Mouse (Mus musculus) brain, embryonic 18.5 days (tissue): ENCODE results near the gene Uchl4.
"Not testable (repeated sequence)": the region's sequence is repeated elsewhere in the genome, so short reads cannot be mapped to it uniquely, and the experiment has no call there.

Source experiments
- DNase-seq: peaks from one replicate; pipeline ENCODE4 v3.0.0-alpha.2; 2012; ENCODE audit warnings: low read depth, low spot score

Gene Uchl4

DNA sequence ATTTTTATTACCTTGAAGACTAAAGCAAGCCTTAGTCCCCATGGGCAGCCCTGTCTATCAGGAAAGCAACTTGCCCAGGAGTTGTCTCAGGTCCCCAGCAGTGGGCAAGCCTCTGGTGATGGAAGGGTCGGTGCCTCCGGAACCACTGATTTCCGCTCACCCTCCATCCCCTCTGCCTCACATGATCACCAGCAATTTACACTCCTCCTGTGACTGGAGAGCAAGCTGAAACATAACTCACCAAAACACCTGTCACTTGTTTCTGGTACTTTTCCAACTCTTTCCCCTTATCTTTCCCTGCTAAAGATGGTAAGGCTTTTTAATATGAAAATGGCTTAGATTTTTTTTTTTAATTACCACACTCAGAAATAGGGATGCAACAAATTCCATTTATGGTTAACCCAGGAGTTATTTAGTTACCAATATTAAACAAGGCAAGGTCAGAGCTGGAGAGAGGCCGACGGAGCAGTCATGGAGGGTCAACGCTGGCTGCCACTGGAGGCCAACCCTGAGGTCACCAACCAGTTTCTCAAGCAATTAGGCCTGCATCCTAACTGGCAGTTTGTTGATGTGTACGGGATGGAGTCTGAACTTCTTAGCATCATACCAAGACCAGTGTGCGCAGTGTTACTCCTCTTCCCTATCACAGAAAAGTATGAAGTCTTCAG, at the start of gene Uchl4:
Uchl4 (plus strand) TSS at position 434 of the 668 bp plus-strand sequence.
- DNase-seq, result no peak

DNA sequence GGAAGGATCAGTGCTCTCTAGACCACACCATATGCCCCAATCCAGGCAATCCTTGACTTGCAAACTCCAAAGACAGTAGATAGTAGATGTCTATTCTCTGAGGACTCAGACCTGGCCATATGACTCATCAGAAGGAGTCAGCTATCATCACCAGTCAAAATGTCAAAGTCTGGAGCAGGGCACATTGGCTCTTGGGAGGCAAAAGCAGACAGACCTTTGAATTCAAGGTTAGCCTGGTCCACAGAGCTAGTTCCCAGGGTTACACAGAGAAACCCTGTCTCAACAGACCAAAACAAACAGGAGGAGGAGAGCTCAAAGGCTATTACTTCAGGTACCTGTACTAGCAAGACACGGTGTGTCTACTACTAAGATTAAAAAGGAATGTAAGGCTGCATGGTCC, 41.1 kb upstream of the Uchl4 start:
- no peak for DNase-seq

DNA sequence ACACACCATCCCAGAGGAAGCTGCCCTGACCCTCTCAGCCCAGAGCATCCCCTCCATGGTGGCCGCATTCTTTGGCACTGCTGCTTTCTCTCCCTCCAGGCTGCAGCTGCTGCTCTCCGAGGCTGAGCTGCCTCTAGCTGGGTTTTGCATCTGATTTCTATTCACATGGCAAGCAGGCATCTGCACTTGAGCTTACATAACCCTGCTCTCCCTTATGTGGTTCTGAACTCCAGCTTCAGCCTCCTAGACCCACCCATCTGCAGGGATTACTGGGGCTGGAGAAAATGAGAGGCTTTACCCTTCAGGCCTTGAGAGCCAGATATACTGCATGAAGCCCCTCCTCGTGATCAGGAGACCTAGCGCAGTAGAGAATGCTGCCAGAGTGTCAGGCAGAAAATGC, 39.4 kb upstream of the Uchl4 start:
- DNase-seq, result no peak

DNA sequence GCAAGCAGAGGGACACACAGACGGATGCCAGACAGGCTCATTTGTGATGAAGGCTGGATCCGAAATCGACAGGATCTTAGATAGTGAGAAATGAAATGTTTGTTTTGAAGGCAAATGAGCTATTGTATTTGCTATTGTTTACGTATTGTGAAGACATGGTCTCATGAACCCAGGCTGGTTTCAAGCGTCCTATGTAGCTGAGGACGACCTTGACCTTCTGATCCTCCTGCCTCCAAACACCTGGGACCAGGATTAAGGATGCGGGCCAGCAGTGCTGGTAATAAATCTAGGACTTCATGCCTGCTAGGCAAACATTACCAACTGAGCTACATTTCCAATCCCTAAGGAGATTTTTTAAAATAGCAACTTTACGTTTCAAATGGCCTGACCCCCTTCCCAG, 37.5 kb upstream of the Uchl4 start:
- DNase-seq, result no peak

DNA sequence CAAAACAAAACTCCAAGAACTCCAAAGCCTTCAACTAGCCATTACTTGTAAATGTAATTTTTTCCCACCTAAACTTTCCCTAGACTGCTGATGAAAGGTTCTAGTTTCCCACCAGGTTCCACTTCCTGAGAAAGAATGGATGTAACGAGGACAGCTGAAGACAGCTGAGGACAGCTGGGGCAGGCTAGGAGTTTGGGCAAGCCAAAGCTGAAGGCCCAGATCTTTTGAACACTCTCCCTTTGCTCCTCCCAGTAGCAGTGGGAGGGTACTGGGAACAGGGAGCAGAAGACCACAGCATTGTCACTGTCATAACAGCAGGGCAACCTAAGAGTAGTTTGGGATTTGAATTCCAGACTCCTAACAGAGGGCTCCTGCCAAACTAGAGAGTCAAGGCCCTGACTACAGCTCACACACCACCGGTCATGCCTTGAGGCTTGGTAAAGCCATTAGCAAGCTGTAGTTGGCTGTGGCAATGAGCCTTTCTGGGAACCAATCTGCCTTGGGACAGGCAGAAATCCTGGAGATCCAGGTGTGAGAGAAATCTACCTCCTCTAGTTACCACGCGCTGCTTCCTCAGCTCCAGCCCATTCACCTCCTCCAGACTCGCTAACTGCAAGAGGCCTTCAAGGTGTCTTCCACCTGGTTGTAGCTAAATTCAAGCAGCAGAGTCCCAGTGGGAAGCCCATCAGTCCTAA, 36.8 kb upstream of the Uchl4 start:
- DNase-seq, result no peak

DNA sequence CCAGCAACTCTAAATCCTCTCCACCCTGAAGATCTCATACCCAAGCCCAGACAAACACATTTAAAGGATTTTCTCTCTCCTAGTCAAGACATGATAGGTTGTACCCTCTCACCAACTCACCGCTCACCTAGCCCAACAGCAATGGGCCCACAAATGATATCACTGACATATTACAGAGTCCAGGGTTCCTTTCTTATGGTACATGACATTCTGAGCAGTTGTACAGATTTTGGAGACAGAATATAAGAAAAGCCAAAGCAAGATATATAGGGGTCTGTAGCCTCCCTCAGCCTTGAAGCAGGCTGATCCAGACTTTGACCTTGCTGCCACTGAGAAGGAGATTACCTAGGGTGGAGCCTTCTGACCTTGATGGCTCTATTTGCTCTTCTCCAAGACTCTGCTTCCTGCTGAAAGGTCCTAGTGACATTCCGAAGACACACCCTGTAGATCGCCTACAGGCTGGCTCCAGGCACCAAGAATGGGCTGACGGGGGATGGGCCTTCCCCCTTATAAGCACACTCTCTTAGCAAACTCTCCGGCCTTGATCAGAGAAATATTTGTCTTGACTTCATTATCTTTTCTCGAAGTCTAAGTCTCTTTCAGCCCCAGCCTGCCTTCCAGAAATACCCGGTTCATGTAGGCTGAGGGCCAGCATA, 36.1 kb upstream of the Uchl4 start:
- DNase-seq, result not testable (repeated sequence)

DNA sequence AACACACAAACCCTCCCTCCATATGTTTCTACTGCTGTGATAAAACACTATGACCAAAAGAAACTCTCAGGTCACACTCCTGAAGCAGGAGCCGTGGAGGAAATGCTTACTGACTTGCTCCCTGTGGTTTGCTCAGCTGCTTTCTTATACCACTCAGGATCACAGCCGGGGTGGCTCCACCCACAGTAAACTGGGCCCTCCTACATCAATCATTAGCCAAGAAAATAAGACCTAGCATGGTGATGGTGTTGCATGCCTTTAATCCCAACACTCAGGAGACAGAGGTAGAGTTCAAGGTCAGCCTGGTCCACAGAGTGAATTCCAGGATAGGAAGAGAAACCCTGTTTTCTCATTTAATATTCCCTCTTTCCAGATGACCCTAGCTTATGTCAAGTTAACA, 35.1 kb upstream of the Uchl4 start:
- DNase-seq, result no peak

DNA sequence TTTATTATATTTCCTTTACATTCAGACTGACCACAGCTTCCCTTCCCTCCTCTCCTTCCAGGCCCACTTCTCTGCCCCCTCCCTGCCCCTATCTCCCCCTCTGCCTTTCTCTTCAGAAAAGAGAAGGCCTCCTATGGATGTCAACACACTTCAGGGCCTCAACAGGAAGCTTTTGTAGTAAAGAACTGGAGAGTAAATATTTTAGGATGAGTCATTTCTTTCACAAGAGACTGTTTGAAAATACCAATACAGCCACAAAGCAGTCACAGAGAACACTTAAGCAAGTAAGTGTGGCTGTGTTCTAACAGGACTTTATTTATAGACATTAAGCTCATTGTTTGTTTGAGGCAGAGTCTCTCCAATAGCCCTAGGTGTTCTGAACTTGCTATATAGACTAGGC, 32.7 kb upstream of the Uchl4 start:
- DNase-seq, result no peak

DNA sequence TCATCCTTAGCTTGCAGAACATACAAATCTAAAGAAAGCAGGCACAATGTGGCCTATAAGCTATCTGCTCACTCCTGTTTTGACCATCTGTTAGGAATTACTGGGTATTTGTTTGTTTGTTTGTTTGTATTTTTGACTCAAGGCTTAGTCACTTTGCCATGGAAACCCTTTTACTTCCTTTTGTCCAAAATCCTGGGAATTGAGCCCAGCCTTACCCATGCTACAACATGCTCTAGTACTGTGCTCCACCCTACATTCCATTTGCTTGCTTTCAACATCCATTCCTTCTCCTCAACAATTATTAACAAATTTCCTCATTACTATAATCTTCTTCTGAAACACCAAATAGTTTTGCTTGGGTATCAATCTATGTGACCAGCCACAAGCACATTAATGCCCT, 32.1 kb upstream of the Uchl4 start:
- DNase-seq, result no peak

DNA sequence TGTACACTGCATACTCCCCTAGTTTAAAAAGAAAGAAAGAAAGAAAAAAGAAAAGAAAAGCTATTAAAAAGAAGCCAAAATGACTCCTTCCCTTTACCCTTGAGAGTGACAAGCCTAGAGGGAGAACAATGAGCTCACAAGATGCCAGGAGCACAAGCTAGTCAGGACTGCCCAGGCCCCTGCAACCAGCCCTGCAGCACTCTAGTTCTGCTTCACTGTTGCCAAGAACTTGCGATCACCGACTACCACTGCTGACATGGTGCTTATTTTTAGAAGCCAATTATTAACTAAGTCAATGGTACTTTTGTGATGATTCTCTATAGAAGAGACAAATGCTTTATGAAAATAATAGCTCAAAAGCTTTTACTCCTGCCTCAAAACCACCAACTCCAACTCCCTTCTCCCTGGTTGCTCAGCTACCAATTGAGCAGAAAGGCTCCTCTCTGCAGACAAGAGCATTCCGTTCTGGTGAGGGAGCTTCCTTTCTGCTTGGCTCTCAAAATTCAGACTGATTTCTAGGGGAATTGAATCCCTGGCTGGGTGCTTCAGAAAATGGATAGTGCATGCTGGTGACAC, 27.4 kb upstream of the Uchl4 start:
- DNase-seq, result no peak

DNA sequence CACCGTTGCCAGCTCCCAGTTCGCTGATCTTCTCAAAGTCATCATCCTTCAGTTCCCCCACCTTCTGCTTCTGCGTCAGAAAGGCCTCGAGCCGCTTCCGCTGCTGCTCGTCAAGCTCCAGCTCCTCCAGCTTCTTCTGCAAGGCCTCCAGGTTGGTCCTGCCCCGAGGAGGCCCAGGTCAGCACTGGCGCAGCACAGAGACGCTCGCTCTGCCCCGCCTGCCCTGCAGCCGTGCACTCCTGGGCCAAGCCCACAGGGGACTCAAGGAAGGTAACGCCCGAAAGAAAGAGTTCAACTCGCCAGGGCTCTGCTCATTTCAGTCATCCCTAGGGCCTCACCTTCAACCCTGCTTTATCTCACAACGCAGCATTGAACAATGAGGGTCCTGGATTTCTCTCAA, 20.5 kb upstream of the Uchl4 start:
- no peak for DNase-seq

DNA sequence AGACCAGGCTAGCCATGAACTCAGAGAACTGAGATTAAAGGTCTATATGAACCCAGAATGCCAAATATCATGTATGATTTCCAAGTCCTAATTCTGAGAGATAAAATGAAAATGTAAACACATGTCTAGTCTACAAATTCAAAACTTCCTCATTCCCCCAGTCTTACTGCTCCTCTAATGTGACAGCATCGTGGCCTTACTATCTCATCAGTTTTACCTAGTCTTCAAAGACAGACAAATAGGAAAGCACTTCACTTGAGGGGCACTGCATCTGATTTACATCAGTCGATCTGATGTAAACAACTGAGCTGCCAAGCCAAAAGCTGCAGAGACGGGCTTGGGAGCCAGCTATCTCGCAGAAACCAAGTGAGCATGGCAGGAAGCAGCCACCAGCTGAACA, 18.9 kb upstream of the Uchl4 start:
- no peak for DNase-seq

DNA sequence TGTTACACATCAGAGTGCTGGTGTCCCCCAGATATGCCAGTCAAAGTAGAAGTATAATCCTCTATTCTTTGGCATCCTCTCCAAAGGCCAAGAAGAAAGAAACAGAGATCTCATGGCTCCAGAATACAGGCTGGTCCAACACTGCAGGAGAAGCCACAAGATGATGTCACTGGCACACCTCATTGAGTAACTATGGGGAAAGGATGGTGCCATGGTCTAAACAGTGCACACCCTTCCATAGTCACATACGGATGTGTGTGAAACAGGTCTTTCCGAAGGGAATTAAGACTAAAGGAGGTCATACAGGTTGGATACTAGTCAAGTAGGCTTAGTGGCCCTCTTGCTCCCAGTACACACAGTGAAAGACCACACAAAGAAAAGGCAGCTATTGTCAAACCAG, 18.4 kb upstream of the Uchl4 start:
- DNase-seq, result no peak

DNA sequence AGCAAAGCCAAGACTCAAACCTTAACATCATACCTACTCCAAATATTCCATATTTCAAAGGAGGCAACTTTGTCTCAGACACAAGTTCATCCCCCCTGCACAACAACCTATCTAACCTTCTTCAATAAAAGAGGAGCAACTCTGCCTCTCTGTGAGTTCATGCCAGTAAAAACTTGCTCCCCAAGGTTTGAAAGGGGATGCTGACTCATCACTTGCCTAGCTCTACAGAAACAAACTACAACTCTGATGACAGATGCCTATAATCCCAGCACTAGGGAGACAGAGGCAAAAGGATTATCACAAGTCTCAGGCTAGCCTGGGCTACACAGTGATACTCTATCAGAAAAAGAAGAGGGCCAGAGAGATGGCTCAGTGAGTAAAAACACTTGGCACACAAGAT, 17.1 kb upstream of the Uchl4 start:
- DNase-seq, result no peak

DNA sequence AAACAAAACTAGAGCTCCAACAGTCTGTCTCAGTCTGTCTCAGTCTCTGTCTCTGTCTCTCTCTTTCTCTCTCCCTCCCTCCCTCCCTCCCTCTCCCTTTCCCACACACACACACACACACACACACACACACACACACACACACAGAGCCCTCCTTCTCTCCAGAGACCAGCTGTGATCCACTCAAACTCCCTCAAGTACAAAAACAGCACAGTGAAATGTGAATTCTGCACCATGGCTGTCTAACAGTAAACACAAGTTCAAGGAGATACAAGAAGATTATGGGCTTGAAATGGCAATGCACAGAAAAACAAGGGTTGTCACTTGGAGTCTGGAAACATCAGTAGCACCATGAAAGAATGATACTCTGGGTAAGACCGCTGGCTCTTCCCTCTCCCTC, 15.7 kb upstream of the Uchl4 start:
- DNase-seq, result no peak

DNA sequence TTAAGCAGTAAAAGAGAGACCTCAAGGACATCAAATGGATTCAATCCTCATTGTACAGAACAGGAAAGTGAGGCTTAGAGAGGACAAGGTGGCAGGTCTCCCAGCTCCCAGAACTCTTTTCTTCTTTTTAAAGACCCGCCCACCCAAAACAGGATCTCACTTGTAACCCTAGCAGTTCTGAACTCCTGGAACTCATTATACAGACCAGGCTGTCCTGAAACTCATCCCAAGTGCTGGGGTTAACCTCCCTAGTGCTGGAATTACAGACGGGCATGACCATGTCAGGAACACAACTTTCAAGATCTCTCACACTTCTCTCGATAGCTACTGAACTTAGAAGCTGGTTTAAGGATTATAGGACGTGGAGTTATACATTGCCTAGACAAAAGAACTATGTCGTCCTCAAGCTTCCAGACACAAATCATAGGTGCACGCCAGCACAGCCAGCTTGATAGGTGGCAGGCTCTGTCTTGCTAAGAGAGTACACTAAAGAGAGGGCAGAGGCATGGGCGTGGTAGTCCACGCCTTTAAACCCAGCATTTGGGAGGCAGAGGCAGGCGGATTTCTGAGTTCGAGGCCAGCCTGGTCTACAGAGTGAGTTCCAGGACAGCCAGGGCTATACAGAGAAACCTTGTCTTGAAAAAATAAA, 15.1 kb upstream of the Uchl4 start:
- DNase-seq, result no peak

DNA sequence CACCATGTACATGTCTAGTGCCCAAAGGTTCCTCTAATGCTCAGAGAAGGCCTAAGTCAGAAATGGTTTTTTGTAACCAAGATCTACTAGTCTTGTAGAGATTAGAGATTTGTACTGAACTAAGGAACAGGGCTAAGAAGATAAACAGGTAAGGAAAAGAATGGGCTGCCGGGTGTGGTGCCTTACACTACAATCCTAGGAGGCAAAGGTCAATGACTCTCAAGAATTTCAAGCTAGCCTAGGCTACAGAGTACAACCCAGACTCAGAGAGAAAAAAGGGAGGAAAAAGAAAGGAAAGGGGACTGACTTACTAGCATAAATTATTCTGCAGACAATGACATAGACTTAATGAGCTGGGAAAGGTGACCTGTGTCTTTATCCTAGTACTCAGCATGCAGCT, 14.4 kb upstream of the Uchl4 start:
- no peak for DNase-seq

DNA sequence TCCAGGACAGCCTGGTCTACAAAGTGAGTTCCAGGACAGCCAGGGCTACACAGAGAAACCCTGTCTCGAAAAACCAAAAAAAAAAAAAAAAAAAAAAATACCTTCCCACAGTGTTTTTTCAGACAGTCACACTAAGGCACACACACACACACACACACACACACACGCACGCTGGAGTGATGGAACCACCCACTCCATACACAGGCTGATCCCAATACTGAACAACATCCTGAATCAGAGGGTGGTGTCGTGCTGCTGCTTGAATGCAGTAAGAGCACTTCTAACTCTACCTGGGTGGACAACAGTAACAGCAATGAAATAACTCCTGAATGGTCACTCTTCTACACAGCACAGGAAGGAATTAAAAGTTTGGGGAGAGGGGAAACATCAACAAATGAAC, 13.5 kb upstream of the Uchl4 start:
- no peak for DNase-seq

DNA sequence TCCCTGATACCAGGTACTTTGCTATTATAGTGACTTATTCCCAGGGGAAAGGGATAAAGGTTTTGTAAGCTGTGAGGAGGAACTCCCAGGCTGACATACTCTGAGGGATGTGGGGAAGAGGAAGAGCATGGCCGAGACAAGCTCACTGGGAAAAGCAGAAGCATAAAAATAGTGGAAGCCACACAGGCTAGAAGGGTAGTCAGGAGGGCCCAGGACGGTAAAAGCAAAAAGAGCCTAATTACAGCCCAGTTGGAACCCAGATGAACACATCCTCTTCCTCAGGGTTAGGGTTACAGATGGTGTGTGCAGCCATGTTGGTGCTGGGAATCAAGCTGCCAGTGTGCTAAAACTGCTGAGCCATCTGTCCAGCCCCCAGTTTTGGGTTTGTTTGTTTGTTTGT, 12.9 kb upstream of the Uchl4 start:
- no peak for DNase-seq

DNA sequence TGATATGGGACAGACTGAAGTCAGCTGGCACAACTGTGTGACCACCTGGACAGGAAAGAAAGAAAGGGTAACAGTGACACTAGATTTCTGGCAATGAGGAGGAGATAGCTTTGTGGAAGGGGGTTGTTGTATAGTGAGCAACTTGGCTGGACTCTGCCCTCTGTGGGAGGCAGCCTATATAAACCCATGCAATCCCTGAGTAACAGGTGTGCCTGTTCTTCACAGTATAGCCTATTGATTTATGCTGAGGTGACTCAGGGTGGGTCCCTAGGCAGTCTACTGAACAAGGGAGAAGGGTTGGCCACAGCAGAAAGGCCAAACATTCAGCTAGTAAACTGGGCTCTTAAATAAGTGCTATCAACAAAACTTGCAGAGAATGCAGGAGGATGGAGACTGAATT, 9.2 kb upstream of the Uchl4 start:
- no peak for DNase-seq

DNA sequence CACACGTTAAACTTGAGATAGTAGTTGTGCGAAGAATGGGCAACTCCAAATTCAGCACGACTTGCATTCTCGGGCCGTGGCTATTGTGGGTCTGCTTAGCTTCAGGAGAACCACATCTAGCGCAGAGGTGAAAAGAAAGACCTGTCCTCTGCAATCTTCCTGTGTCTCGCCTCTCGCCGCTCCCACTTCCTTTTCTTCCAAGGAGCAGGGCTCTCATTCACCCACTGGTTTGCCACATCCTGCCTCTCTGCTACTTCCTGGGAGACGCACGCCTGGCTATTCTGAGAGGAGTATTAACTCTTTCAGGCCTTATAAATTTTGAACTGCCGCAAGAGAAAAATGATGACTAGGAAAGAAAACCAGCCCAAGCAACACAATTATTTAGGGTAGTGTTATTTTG, 7.3 kb upstream of the Uchl4 start:
- no peak for DNase-seq

DNA sequence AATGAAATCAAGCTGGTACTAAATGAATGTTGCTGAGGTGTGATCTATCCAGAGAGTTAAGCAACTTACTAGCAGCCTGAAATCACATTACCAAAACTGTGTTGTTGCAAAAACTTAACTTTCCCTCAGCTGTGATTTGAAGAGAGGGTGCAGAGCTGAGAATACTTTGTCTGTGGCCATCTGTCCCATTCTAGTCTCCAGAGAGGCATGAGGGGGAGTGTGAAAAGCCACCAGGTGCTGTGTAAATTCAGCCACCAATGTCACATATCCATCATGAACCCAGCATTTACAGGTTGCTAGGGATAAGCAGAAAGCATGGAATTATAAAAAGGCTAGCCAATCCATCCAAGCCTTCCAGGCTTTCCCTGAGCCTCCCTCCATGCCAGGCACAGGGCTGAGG, 6.0 kb upstream of the Uchl4 start:
- DNase-seq, result no peak
